Mouse (Mus musculus): ENCODE results near the gene Npcd. TPM values are rescaled to one million over a fixed set of nuclear protein-coding genes. Genes with fewer than 3 reads are reported as not detected.

Gene Npcd
- polyA plus RNA-seq, 1 experiment from 2014 or later: 0.60 TPM

GRCm38 (mm10) chr15:79757118-79757517 is 76.9 kb downstream of the Npcd start:
- Histone ChIP-seq H3K27ac (0 out of 2 replicates have a peak overlapping the region, but pooled peaks have one; percentile 5), H3K27me3 (no peaks in the 10 kb centered on the region), H3K9me3 (no peaks in the 10 kb centered on the region), H3K4me1 (no peaks in the 10 kb centered on the region), H3K4me2 (replicated peaks) (no peak overlapping the region), H3K9ac (no peak overlapping the region), H3K4me3 (no peak overlapping the region), H3K36me3 (peaks cover 4% of the 10 kb centered on the region; the same call in 1 of the 2 replicates)
- ATAC-seq (ENCODE audit: insufficient number of reproducible peaks, insufficient read depth, low FRiP score, low TSS enrichment): no peak
- 93% methylated on average over 3 of the region's 3 CpGs for WGBS

- Histone ChIP-seq H3K27me3 (no peaks in the 10 kb centered on the region), H3K9ac (no peak overlapping the region), H3K36me3 (no peaks in the 10 kb centered on the region), H3K9me3 (no peaks in the 10 kb centered on the region), H3K4me1 (no peaks in the 10 kb centered on the region), H3K4me3 (no peak overlapping the region), H3K27ac (peak overlapping the region; percentile 5; the same call in 1 of the 2 replicates), H3K4me2 (replicated peaks) (no peak overlapping the region)
- WGBS: 65% methylated on average over 8 of the region's 8 CpGs
- ATAC-seq (ENCODE audit: insufficient number of reproducible peaks, insufficient read depth, low FRiP score, low TSS enrichment): no peak
Measured at GRCm38 (mm10) chr15:79755977-79756625, 77.9 kb downstream of the Npcd start.

DNA sequence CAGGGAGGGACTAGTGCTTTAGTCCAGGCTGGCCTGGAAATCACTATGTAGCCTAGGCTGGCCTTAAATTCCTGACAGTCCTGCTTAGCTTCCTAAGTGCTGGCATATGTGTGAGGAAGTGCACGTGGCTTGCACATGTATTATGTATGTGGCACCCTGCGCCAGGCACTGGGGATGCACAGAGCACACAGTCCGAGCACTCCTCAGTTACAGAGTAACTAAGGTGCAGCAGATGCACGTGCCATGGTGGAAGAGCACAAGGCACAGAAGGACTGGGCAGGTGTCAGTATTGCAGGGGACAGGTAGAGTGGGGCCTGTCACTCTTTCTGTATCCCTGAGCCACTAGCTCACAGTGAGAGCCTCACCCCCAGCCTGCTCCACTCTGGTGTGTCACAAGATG is 78.9 kb downstream of the Npcd start:
- Histone ChIP-seq H3K27ac (no peak overlapping the region), H3K9me3 (no peaks in the 10 kb centered on the region), H3K9ac (no peak overlapping the region), H3K4me3 (no peak overlapping the region), H3K27me3 (no peaks in the 10 kb centered on the region), H3K4me1 (no peaks in the 10 kb centered on the region), H3K36me3 (no peaks in the 10 kb centered on the region), H3K4me2 (replicated peaks) (no peak overlapping the region)
- 86% methylated on average over 4 of the region's 4 CpGs for WGBS
- ATAC-seq (ENCODE audit: insufficient number of reproducible peaks, insufficient read depth, low FRiP score, low TSS enrichment): no peak

DNA sequence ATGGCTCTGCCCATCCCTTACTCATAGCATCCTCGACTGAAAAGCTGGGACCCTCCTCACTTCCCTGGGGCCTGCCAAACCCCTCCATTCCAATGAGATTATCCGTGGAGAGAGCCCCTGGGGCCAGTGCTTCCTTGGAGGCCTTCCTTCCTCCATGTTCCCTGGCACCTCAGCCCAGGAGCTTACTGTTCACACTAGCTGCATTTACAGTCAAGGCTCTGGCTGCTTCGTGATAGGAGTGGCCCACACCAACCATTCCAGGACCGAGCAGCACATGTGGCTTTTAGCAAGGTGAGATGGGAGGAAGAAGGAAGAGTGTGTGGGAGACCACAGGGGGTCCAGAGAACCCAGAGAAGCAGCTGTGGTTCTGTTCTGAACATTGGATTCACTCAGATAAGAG is 80.2 kb downstream of the Npcd start:
- no peak for ATAC-seq (ENCODE audit: insufficient number of reproducible peaks, insufficient read depth, low FRiP score, low TSS enrichment)
- Histone ChIP-seq H3K4me2 (replicated peaks) (no peak overlapping the region), H3K9ac (peak overlapping the region; percentile 5; the same call in 1 of the 2 replicates), H3K36me3 (no peaks in the 10 kb centered on the region), H3K27me3 (no peaks in the 10 kb centered on the region), H3K4me3 (no peak overlapping the region), H3K4me1 (no peaks in the 10 kb centered on the region), H3K27ac (no peak overlapping the region), H3K9me3 (no peaks in the 10 kb centered on the region)
- 62% methylated on average over 4 of the region's 4 CpGs for WGBS

DNA sequence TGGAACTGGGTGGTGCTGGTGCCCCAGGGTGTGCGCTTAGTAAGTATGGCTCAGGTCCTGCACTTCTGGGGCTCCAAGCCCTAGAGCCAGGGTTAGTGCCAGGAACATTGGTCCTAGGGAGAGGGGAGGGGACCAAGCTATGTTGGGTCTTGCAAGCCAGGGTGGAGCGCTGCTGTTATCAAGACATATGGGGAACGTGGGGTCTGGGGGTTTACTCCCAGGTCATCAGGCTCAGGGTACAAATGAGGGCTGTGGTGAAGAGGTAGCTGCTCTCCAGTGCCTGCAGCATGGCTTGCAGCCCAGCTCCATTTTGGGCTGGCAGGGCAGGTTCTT is 80.7 kb downstream of the Npcd start:
- no peaks in the 10 kb centered on the region for H3K27me3 ChIP-seq
- H3K4me1 ChIP-seq: no peaks in the 10 kb centered on the region
- no peak overlapping the region for H3K4me2 ChIP-seq (replicated peaks)
- H3K9me3 ChIP-seq: no peaks in the 10 kb centered on the region
- ATAC-seq (ENCODE audit: insufficient number of reproducible peaks, insufficient read depth, low FRiP score, low TSS enrichment): no peak
- H3K27ac ChIP-seq: no peak overlapping the region
- H3K9ac ChIP-seq: no peak overlapping the region
- H3K4me3 ChIP-seq: no peak overlapping the region
- no peaks in the 10 kb centered on the region for H3K36me3 ChIP-seq
- 81% methylated on average over 3 of the region's 3 CpGs for WGBS

GRCm38 (mm10) chr15:79752742-79753419 is 81.2 kb downstream of the Npcd start:
- H3K27me3 ChIP-seq: no peaks in the 10 kb centered on the region
- no peak for ATAC-seq (ENCODE audit: insufficient number of reproducible peaks, insufficient read depth, low FRiP score, low TSS enrichment)
- H3K36me3 ChIP-seq: no peaks in the 10 kb centered on the region
- H3K4me2 ChIP-seq (replicated peaks): no peak overlapping the region
- H3K4me3 ChIP-seq: no peak overlapping the region
- no peak overlapping the region for H3K27ac ChIP-seq
- WGBS: 21% methylated on average over 11 of the region's 11 CpGs
- H3K4me1 ChIP-seq: no peaks in the 10 kb centered on the region
- H3K9ac ChIP-seq: no peak overlapping the region
- H3K9me3 ChIP-seq: no peaks in the 10 kb centered on the region

GRCm38 (mm10) chr15:79751772-79752171 is 82.3 kb downstream of the Npcd start:
- no peaks in the 10 kb centered on the region for H3K36me3 ChIP-seq
- no peak for ATAC-seq (ENCODE audit: insufficient number of reproducible peaks, insufficient read depth, low FRiP score, low TSS enrichment)
- H3K9me3 ChIP-seq: no peaks in the 10 kb centered on the region
- H3K27ac ChIP-seq: no peak overlapping the region
- no peak overlapping the region for H3K4me3 ChIP-seq
- no peak overlapping the region for H3K9ac ChIP-seq
- H3K27me3 ChIP-seq: no peaks in the 10 kb centered on the region
- no peaks in the 10 kb centered on the region for H3K4me1 ChIP-seq
- no peak overlapping the region for H3K4me2 ChIP-seq (replicated peaks)
- WGBS: 77% methylated on average over 17 of the region's 17 CpGs

GRCm38 (mm10) chr15:79750266-79750665 is 83.8 kb downstream of the Npcd start:
- Histone ChIP-seq H3K9me3 (no peaks in the 10 kb centered on the region), H3K4me1 (no peaks in the 10 kb centered on the region), H3K27me3 (no peaks in the 10 kb centered on the region), H3K4me3 (no peak overlapping the region), H3K4me2 (replicated peaks) (no peak overlapping the region), H3K9ac (no peak overlapping the region), H3K36me3 (no peaks in the 10 kb centered on the region), H3K27ac (no peak overlapping the region)
- ATAC-seq (ENCODE audit: insufficient number of reproducible peaks, insufficient read depth, low FRiP score, low TSS enrichment): no peak
- WGBS: 87% methylated on average over 8 of the region's 8 CpGs

DNA sequence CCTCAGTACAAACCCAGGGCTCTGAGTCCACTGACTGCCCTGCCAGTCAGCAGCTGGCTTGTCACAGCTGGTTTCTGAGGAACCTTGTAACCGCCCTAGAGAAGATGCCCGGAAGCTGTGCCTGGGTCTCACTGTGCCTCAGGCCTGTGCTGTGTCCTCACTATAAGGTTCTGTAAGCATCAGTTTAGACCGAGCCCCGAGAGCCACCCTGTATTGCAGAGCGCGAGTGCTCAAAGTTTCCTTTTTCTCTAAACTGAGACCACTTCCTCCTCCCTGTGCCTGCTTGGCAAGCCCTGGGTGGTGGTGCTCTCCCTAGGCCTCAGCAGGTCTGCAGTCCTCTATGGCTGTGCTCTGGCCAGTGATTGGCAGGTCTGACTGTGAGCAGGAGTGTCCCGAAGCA is 84.9 kb downstream of the Npcd start:
- WGBS: 91% methylated on average over 7 of the region's 7 CpGs
- Histone ChIP-seq H3K27me3 (no peaks in the 10 kb centered on the region), H3K4me3 (no peak overlapping the region), H3K4me2 (replicated peaks) (no peak overlapping the region), H3K4me1 (no peaks in the 10 kb centered on the region), H3K36me3 (no peaks in the 10 kb centered on the region), H3K9ac (no peak overlapping the region), H3K9me3 (no peaks in the 10 kb centered on the region), H3K27ac (no peak overlapping the region)
- no peak for ATAC-seq (ENCODE audit: insufficient number of reproducible peaks, insufficient read depth, low FRiP score, low TSS enrichment)

DNA sequence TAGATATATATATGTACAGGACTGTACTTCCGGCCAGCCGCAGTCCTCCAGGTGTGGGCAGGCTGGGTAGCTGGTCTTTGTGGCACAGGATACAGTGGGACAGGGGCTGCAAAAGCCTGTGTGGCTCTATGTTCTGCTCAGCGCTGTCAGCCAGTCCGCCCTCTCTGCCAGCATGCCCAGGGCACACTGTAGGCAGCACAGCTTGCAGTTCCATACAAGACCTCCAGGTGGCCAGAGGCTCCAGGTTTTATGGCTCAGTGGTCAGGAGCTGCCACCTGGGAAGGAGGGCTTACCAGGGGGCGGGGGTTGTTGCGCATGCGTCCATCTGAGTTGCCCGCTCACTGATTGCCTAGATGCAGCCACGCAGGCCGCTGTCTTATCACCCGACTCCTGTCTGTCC is 86.0 kb downstream of the Npcd start:
- ATAC-seq (ENCODE audit: insufficient number of reproducible peaks, insufficient read depth, low FRiP score, low TSS enrichment): no peak
- Histone ChIP-seq H3K4me2 (replicated peaks) (no peak overlapping the region), H3K4me3 (no peak overlapping the region), H3K9ac (no peak overlapping the region), H3K27me3 (no peaks in the 10 kb centered on the region), H3K4me1 (0 out of 2 replicates have a peak, but pooled peaks cover 2% of the 10 kb centered on the region), H3K27ac (no peak overlapping the region), H3K36me3 (no peaks in the 10 kb centered on the region), H3K9me3 (no peaks in the 10 kb centered on the region)
- WGBS: 50% methylated on average over 11 of the region's 11 CpGs

- Histone ChIP-seq H3K36me3 (no peaks in the 10 kb centered on the region), H3K4me2 (replicated peaks) (no peak overlapping the region), H3K27ac (no peak overlapping the region), H3K27me3 (no peaks in the 10 kb centered on the region), H3K9me3 (no peaks in the 10 kb centered on the region), H3K4me3 (no peak overlapping the region), H3K4me1 (peaks cover 10% of the 10 kb centered on the region; the same call in 1 of the 2 replicates), H3K9ac (no peak overlapping the region)
- no peak for ATAC-seq (ENCODE audit: insufficient number of reproducible peaks, insufficient read depth, low FRiP score, low TSS enrichment)
- 94% methylated on average over 5 of the region's 5 CpGs for WGBS
Measured at GRCm38 (mm10) chr15:79745883-79746282, 88.2 kb downstream of the Npcd start.

DNA sequence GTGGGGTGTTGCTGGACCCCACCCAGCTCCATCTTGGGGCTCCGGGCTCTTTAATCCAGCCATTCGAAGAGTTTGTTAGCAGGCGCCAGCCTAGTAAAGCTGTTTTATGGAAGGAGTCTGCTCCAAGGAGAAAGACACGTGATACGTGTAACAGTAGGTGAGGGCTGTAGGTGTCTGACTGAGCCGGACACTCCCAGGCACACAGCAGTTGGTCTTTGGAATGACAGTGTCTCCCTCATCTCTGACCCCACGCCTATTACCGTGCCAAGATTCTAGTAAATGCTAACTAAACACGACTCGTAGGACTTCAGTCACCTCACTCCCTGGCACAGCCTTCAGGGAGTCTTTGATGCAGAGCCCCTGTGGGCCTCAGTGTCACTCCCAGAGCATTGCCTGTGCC is 88.7 kb downstream of the Npcd start:
- Histone ChIP-seq H3K4me1 (peaks cover 11% of the 10 kb centered on the region; the same call in 1 of the 2 replicates), H3K36me3 (no peaks in the 10 kb centered on the region), H3K27me3 (no peaks in the 10 kb centered on the region), H3K9me3 (no peaks in the 10 kb centered on the region), H3K4me2 (replicated peaks) (no peak overlapping the region), H3K27ac (no peak overlapping the region), H3K4me3 (no peak overlapping the region), H3K9ac (no peak overlapping the region; the same call in 1 of the 2 replicates)
- WGBS: 85% methylated on average over 10 of the region's 10 CpGs
- ATAC-seq (ENCODE audit: insufficient number of reproducible peaks, insufficient read depth, low FRiP score, low TSS enrichment): no peak
